Mouse (Mus musculus): Measurements from ENCODE around the gene Vrtn.

The Vrtn gene

GRCm38 (mm10) chr12:84687531-84687930, 46.7 kb downstream of the Vrtn start:
- no peak for DNase-seq (ENCODE audit: low spot score in 2 of 2)

- no peak for DNase-seq (ENCODE audit: low spot score in 2 of 2)
Measured at GRCm38 (mm10) chr12:84689051-84689450, 48.2 kb downstream of the Vrtn start.

GRCm38 (mm10) chr12:84691347-84691746, 50.5 kb downstream of the Vrtn start:
- no peak for DNase-seq (ENCODE audit: low spot score in 2 of 2)

DNA sequence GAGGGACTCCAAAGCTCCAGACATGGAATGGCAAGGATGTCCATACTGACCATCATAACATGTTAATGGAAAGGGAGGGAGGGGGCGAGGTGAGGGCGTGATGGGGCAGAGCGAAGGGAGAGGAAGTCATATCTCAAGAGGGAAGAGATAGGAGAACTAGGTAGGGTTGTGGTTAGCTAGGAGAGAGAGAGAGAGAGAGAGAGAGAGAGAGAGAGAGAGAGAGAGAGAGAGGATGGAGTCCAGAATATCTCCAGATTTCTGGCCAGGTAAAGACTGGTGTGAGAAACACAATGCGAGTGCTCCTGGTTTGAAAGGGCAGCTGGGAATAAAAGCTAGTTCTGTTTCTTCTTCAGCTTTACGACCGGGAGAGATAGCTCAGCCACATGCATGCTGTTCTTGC, 51.3 kb downstream of the Vrtn start:
- DNase-seq (ENCODE audit: low spot score in 2 of 2): no peak

DNA sequence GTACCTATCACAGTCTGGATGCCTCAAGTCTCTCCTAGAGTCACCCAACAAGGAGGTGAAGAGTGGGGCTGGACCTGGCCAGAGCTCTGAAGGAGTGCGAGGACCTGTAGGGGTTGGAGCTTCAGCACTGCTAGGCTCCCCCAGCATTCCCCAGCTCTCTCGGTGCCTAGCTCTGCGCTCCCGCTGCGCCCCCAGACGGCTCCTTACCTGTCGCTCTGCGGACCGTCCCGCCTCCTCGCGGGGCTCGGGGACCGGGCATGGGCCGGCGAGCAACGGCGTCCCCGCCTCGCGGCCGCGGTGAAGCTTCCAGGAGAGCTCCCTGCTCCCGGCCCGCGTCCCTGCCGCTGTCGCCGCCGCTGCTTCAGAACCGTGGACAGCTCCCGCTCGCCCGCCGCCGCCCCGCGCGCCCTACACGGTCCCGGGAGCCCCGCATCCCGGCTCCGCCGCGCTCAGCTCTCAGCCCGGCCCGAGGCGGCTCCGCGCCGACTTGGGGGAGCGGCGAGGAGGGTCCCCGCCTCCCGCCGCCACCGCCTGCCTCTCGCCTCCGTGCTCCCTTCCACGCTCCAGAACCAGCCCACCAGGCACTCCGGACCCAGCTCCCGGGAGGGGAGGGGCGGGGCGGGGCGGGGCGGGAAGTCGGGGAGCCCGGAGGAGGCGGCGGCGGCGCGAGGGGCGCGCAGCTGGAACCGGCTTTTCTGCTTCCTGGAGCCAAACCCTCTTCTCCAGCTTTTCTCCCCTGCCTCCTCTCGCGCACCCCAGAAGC, 57.7 kb downstream of the Vrtn start, which contains the start of gene Syndig1l:
Syndig1l (minus strand) TSS at position 513 of the 763 bp plus-strand sequence.
- DNase-seq (ENCODE audit: low spot score in 2 of 2): peak; percentile 40 to 44
